Mouse (Mus musculus) R1 (cell line): ENCODE measurements around the gene Rps6ka1.
"Not testable (repeated sequence)": the region's sequence is repeated elsewhere in the genome, so short reads cannot be mapped to it uniquely, and the experiment has no call there.

ENCODE experiments used
- DNase-seq: peaks from one replicate; pipeline ENCODE4 v3.0.0-alpha.2; 2018; ENCODE audit warnings: low read depth, low spot score

Rps6ka1 gene

DNA sequence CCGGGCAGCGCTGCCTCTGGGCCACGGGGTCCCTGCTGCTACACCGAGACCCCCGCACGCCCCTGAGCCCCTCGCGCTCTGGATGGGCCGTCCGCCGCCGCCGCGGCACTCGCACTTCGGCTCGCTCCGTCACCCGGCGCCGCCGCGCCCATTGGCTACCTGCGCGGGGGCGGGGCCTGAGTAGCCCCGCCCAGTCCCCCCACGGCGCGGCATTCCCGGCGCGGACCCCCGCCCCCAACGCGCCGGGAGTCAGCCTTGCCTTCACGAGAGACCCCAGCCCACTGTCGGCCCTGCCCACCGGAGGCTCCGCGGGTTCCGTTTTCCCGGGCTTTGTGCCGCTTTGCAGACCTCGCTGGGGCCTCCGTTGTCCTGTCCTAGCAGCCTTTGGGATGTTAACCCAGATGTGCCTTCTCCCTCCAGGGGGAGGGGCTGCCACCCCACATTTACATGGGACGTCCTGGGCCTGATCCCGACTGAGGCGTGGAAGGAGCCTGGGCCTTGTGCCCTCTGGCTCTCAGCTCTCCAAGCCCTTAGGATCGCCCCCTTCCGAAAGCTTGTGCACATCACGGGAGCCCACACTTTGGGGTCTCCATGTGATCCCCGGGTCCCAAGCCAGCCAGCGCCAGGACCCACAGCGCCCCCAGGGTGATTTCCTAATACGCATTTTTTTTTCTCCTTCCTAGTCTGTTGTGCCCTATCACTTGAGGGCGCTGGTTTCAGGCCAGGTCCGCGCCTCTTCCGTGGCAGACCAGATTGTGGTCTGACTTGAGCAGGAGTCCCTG, at the start of gene Rps6ka1:
TSS of gene Rps6ka1 (minus strand) at position 126 of the 782 bp plus-strand sequence.
- peak; percentile 96 for DNase-seq

- DNase-seq, result no peak
Measured at GRCm38 (mm10) chr4:133931785-133932184, 44.2 kb upstream of the Rps6ka1 start.

DNA sequence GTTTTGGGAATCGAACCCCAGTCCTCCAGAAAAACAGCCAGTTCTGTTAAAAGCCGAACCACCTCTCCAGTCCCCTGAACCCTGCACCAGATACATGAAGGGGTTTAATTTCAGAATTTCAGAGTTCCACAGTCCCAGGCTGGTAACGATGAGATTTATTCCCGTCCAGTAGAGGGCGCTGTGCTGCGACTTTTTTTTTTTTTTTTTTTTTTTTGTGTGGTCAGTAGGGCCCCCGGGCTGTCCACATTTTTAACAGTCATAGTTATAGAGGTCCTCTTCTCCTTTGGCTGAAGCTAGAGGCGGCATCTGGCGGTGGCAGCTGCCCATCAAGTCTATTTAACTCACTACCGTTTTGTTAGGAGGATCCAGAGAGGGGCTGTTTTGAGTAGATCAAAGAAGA, 43.8 kb upstream of the Rps6ka1 start:
- peak; percentile 46 for DNase-seq

DNA sequence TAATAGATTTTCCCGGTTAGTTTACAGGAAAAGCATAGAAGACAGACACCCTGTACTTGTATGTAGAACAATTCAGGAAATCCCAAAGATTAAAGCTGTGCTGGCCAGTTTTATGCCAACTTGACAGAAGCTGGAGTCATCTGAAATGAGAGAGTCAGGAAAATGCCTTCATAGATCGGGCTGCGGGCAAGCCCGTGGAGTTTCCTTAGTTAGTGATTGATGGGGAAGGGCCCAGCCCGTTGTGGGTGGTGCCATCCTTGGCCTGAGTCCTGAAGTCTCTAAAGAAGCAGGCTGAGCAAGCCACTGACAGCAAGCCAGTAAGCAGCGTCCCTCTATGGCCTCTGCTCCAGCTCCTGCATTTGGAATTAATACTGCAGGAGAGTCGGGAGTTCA, 41.7 kb upstream of the Rps6ka1 start:
- DNase-seq, result peak; percentile 50

GRCm38 (mm10) chr4:133928576-133929277, 41.1 kb upstream of the Rps6ka1 start:
- peak; percentile 83 for DNase-seq

DNA sequence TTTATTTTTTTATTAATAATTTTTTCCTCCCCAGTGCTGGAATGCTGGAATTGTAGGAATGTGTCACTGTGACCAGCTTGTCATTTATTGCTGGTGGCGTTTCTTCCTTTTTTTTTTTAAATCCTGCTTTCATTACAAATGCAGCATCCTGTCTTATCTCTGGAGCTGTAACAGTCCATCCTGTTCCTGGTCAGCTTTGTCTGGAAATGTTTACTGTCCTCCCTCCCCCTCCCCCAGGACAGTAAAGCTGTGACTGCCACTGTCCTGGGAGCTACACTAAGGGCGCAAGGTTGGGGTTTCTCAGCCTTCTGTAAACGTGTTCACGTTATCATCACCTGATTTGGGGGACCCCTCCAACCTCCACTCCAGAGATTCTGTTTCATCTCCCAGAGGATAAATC, 37.6 kb upstream of the Rps6ka1 start:
- DNase-seq, result no peak

DNA sequence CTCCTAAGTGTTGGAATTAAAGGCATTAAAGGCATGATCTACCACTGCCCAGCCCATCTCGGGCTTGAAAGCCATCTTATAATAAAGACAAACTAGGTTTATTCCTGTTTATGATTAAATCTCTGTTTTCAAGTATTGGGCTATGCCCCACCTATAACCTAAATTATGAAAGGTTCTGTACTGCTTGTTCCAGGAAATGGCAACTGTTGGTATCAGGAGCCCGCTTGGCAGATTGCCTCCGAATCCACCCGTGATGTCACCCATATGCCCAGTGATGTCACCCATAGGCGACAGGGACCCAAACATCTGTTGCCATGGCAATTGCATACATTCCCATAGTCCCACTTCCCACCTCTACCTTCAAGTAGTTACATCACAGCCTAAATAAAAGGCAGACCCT, 36.1 kb upstream of the Rps6ka1 start:
- DNase-seq, result no peak

DNA sequence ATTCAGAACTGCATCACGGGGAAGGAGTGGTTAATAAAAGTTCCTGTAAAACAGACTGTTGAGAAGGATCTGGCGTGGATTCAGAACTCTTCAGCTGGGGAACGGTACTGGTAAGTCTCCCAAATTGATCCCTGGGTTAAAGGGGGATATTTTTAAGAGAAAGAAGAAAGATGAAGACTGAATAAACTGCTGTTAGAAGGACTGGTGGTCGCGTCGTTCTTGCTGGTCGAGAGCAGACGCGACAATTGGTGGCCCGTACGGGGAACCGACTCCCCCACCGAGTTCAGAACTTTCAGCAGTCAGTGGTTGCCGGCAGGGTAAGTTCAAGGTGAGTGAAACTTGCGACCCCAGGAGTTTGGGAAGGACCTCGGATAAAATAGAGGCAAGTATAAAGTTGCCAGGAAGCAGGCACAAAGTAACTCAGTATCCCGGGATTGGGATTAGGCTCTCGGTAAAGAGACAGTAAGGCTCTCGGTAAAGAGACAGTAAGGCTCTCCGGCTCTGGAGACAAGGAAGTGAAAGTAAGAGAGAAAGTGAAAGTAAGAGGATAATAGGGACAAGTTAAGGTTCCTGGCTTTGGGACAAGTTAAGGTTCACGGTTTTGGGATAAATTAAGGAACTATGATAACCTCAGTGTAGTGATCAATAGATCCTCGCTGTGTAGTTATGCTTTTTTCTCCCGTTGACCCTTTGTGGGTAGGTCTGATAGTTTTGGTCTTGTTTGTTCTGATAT, 30.7 kb upstream of the Rps6ka1 start:
- DNase-seq, result not testable (repeated sequence)

- no peak for DNase-seq
Measured at GRCm38 (mm10) chr4:133911983-133912382, 24.4 kb upstream of the Rps6ka1 start.

DNA sequence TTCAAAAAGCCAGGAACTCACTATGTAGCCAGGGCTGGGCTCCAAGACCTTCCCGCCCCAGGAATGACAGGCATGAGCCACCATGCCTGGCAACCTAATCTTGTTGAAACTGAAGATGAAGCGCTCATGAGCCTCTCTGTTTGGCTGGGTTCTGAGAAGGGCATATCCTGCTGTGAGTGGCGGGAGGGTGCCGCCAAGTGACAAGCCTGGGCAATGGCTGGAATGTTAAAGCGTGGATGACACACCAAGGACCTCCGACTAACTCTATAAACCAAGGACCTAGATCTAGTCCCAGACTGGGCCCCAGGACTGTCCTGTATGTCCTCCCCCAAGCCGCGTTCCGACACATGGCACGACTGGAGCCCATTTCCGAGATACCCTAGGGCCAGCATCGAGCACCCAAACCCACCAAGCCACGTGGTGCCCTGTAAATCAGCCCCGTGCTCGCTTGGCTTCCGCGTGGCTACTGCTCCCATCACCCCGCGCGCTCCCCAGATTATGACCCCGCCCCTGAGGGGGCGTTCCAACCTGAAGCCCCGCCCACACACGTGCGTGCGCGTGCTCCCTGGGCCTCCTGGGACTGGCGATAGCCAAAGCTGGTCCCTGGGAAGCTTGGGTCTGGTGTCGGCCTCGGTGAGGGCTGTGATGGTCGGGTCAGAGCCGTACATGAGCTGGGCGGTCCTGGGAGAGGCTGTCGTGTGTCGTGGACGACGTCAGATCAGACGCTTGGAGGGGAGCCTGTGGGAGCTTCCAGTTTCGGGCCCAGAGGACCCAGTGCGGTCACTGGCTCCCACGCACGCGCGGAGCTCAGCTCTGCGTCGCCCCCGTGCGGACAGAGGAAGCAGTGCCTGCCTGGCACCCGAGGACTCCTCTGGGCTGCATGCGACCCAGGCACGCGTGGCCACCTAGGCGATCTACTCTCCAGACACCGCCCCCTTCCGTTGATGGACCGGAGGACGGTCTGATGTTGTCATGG, 22.9 kb upstream of the Rps6ka1 start:
- peak; percentile 94 for DNase-seq

GRCm38 (mm10) chr4:133908051-133908450, 20.5 kb upstream of the Rps6ka1 start:
- no peak for DNase-seq

GRCm38 (mm10) chr4:133907086-133907485, 19.5 kb upstream of the Rps6ka1 start:
- no peak for DNase-seq

GRCm38 (mm10) chr4:133906336-133906735, 18.7 kb upstream of the Rps6ka1 start:
- not testable (repeated sequence) for DNase-seq

GRCm38 (mm10) chr4:133905167-133905566, 17.6 kb upstream of the Rps6ka1 start:
- DNase-seq, result no peak

GRCm38 (mm10) chr4:133904326-133904725, 16.7 kb upstream of the Rps6ka1 start:
- DNase-seq, result peak; percentile 89

DNA sequence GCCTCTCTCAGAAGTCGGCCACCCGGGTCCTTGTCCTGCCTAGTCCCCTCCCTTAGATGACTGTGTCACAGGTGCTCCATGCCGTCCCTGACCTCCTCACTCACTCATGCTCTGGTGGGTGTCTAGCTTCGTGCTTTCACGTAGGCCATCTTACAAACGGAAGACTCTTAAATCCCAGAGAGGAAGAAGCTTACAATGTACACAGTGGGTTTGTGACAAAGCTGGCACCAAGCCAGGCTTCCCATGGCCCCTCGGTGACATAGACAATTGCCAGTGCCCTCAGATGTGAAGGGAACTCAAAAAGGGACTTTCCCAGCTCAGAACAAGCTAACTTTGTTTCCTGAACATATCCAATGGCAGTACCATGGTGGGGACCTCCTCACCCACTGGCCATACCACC, 15.8 kb upstream of the Rps6ka1 start:
- DNase-seq, result peak; percentile 40

GRCm38 (mm10) chr4:133902510-133902909, 14.9 kb upstream of the Rps6ka1 start:
- peak; percentile 88 for DNase-seq

DNA sequence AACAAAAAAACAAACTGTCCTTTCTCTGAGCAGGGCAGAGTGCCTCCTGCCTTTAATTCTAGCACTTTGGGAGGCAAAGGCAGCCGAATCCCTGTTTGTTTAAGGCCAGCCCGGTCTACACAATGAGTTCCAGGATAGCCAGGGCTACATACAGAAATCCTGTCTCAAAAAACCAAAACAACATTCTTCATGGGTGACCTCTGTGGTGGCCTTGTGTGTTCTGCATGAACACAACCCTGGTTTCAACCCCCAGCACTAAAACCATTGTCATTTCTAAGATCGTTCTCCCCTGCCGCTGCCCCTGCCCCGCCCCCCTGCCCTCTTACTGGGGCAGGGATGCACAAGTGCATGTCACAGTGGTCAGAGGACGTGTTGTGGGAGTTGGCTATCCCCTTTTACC, 13.3 kb upstream of the Rps6ka1 start:
- peak; percentile 76 for DNase-seq

GRCm38 (mm10) chr4:133900352-133900751, 12.8 kb upstream of the Rps6ka1 start:
- DNase-seq, result peak; percentile 98

- DNase-seq, result peak; percentile 93
Measured at GRCm38 (mm10) chr4:133899241-133899800, 11.7 kb upstream of the Rps6ka1 start.

DNA sequence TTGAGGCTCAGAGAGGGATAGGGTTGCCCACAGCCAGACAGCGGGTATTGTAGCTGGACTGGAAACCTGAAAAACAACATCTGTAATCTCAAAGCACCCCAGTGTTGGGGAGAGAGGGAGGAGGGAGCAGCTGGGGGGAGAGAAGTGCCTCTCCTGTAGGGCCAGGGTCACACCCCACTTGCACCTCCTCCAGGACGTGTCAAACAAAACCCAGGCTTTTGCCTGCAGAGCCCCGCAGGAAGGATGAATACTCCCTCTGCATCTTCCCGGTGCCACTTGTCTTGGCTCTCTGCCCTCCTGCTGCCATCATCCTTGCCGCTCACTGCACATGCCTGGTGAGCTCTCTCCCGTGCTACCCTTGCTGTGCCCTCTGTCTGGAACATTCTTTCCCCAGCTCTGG, 10.6 kb upstream of the Rps6ka1 start:
- DNase-seq, result peak; percentile 91
